Mouse (Mus musculus) splenic B cell, adult 2 months (primary cell): Measurements from ENCODE around the gene 5031439G07Rik.

Source experiments
- DNase-seq: peaks from one replicate; pipeline ENCODE4 v3.0.0-alpha.2; 2011; ENCODE audit warnings: low read depth, low spot score
- H3K27me3 ChIP-seq: 2 replicates; pipeline ENCODE4 v1.6.1; 2012; ENCODE audit warnings: mild to moderate bottlenecking, low read length, moderate library complexity, mixed read lengths; ENCODE audit not compliant: control insufficient read depth, poor library complexity, insufficient read depth, severe bottlenecking
- H3K36me3 ChIP-seq: 2 replicates; pipeline ENCODE4 v1.6.1; 2012; ENCODE audit warnings: mild to moderate bottlenecking, low read length, moderate library complexity, mixed read lengths; ENCODE audit not compliant: control insufficient read depth, poor library complexity, insufficient read depth, severe bottlenecking

5031439G07Rik gene

GRCm38 (mm10) chr15:84982888-84983287 lies 5.5 kb downstream of the 5031439G07Rik start:
- H3K36me3 ChIP-seq: no peaks in the 10 kb centered on the region; the same call in 1 of the 2 replicates
- no peaks in the 10 kb centered on the region for H3K27me3 ChIP-seq
- peak; percentile 41 for DNase-seq

GRCm38 (mm10) chr15:84981609-84982313 lies 6.6 kb downstream of the 5031439G07Rik start:
- Histone ChIP-seq H3K27me3 (no peaks in the 10 kb centered on the region), H3K36me3 (no peaks in the 10 kb centered on the region; the same call in 1 of the 2 replicates)
- DNase-seq: peak; percentile 43

- Histone ChIP-seq H3K27me3 (no peaks in the 10 kb centered on the region), H3K36me3 (no peaks in the 10 kb centered on the region)
- DNase-seq: no peak
Observed at GRCm38 (mm10) chr15:84975729-84976128, 12.6 kb downstream of the 5031439G07Rik start.

GRCm38 (mm10) chr15:84973544-84973871 lies 14.8 kb downstream of the 5031439G07Rik start:
- DNase-seq: no peak
- Histone ChIP-seq H3K36me3 (no peaks in the 10 kb centered on the region), H3K27me3 (no peaks in the 10 kb centered on the region)

- no peaks in the 10 kb centered on the region for H3K36me3 ChIP-seq
- DNase-seq: no peak
- H3K27me3 ChIP-seq: no peaks in the 10 kb centered on the region
Observed at GRCm38 (mm10) chr15:84972860-84973543, 15.3 kb downstream of the 5031439G07Rik start.

- no peaks in the 10 kb centered on the region for H3K27me3 ChIP-seq
- peak; percentile 63 for DNase-seq
- H3K36me3 ChIP-seq: no peaks in the 10 kb centered on the region
Observed at GRCm38 (mm10) chr15:84968534-84968933, 19.8 kb downstream of the 5031439G07Rik start.

GRCm38 (mm10) chr15:84965575-84966360 lies 22.6 kb downstream of the 5031439G07Rik start:
- no peaks in the 10 kb centered on the region for H3K36me3 ChIP-seq
- peak; percentile 74 for DNase-seq
- H3K27me3 ChIP-seq: no peaks in the 10 kb centered on the region

- DNase-seq: peak; percentile 18
Observed at GRCm38 (mm10) chr15:84964771-84965170, 23.6 kb downstream of the 5031439G07Rik start.

GRCm38 (mm10) chr15:84962518-84962917 lies 25.8 kb downstream of the 5031439G07Rik start:
- no peak for DNase-seq
- no peaks in the 10 kb centered on the region for H3K27me3 ChIP-seq
- H3K36me3 ChIP-seq: peaks cover 5% of the 10 kb centered on the region; the same call in 1 of the 2 replicates

More at GRCm38 (mm10) chr15:84964771-84965170, 23.6 kb downstream of the 5031439G07Rik start:
- Histone ChIP-seq H3K36me3 (peaks cover 2% of the 10 kb centered on the region; the same call in 1 of the 2 replicates), H3K27me3 (no peaks in the 10 kb centered on the region)

GRCm38 (mm10) chr15:84960692-84961091 lies 27.7 kb downstream of the 5031439G07Rik start:
- DNase-seq: no peak
- Histone ChIP-seq H3K36me3 (peaks cover 5% of the 10 kb centered on the region; the same call in 1 of the 2 replicates), H3K27me3 (no peaks in the 10 kb centered on the region)

- DNase-seq: no peak
- Histone ChIP-seq H3K27me3 (no peaks in the 10 kb centered on the region), H3K36me3 (peaks cover 5% of the 10 kb centered on the region; the same call in 1 of the 2 replicates)
Observed at GRCm38 (mm10) chr15:84959891-84960290, 28.5 kb downstream of the 5031439G07Rik start.

- no peak for DNase-seq
- Histone ChIP-seq H3K36me3 (peaks cover 7% of the 10 kb centered on the region), H3K27me3 (no peaks in the 10 kb centered on the region)
Observed at GRCm38 (mm10) chr15:84958331-84958730, 30.0 kb downstream of the 5031439G07Rik start.

GRCm38 (mm10) chr15:84957851-84958250 lies 30.5 kb downstream of the 5031439G07Rik start:
- peaks cover 7% of the 10 kb centered on the region for H3K36me3 ChIP-seq
- no peaks in the 10 kb centered on the region for H3K27me3 ChIP-seq
- no peak for DNase-seq

GRCm38 (mm10) chr15:84953259-84953658 lies 35.1 kb downstream of the 5031439G07Rik start:
- no peak for DNase-seq
- Histone ChIP-seq H3K36me3 (peaks cover 7% of the 10 kb centered on the region), H3K27me3 (no peaks in the 10 kb centered on the region)

- no peak for DNase-seq
- Histone ChIP-seq H3K36me3 (peaks cover 6% of the 10 kb centered on the region), H3K27me3 (no peaks in the 10 kb centered on the region)
Observed at GRCm38 (mm10) chr15:84950053-84950452, 38.3 kb downstream of the 5031439G07Rik start.
